Mouse (Mus musculus) neutrophil, adult 65 days (primary cell): Measurements from ENCODE around the gene Ctsm. TPM values are rescaled to one million over a fixed set of nuclear protein-coding genes. Genes with fewer than 3 reads are reported as not detected.

Experiments
- total RNA-seq: library from RNA; stranded (reverse); gene quantifications from 2 replicates; pipeline ENCODE4 v1.2.4, GENCODE M21; 2023

Ctsm gene
- not detected in 2 replicates for total RNA-seq

GRCm38 (mm10) chr13:61541631-61542030, at the start of gene Ctsm:
Gene Ctsm (minus strand): TSS chr13:61541839.

GRCm38 (mm10) chr13:61570027-61570426, 28.4 kb upstream of the Ctsm start, which contains the start of gene Cts3:
Gene Cts3 (minus strand): TSS chr13:61570127.

DNA sequence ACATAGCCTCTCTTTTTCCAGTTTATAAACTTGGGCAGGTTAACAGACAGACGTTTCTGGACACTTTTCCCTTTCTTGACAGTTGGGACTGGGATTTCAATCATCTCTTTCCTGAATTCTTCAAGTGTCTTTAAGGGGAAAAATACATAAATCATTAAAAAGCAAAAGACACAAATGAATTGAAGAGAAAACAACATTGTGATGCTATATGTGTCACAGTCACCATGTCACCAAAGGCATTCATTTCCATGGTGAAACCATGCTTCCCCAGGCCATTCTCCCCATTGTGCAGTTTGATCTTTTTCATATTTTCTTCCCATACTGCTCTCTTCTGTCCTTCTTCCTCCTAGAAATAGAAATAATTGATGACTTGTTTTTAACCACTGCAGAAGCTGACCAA, 26.4 kb upstream of the Ctsm start, which contains the start of gene Gm49352:
Gene Gm49352, minus strand, starts transcription at position 101 of the 400 bp plus-strand sequence.

Other genes starting within 250 kb of the Ctsm start
- not detected in 2 replicates for gene Cts7, start 183.6 kb downstream of the Ctsm start, total RNA-seq
- gene Gm49352, start 26.3 kb upstream of the Ctsm start, total RNA-seq: not detected in 2 replicates
- gene Cts3, start 28.3 kb upstream of the Ctsm start, total RNA-seq: not detected in 2 replicates